Mouse (Mus musculus) erythroblast, embryonic 14.5 days (primary cell): ENCODE data around the gene Olfr671. TPM values are rescaled to one million over a fixed set of nuclear protein-coding genes. Genes with fewer than 3 reads are reported as not detected.
"Not testable (repeated sequence)": the region's sequence is repeated elsewhere in the genome, so short reads cannot be mapped to it uniquely, and the experiment has no call there.

Experiments used
- H3K27me3 ChIP-seq: 2 replicates; pipeline ENCODE4 v1.6.1; 2012; ENCODE audit warnings: inconsistent platforms; ENCODE audit not compliant: control insufficient read depth
- H3K36me3 ChIP-seq: 2 replicates; pipeline ENCODE4 v1.6.1; 2012; ENCODE audit warnings: mild to moderate bottlenecking, inconsistent platforms; ENCODE audit not compliant: control insufficient read depth
- H3K4me1 ChIP-seq: 2 replicates; pipeline ENCODE4 v1.6.1; 2012; ENCODE audit warnings: inconsistent platforms; ENCODE audit not compliant: control insufficient read depth
- H3K4me3 ChIP-seq: replicated peaks from 2 replicates; pipeline ENCODE3; 2012; ENCODE audit warnings: moderate library complexity, mild to moderate bottlenecking, inconsistent platforms
- H3K9me3 ChIP-seq: 2 replicates; pipeline ENCODE4 v1.6.1; 2012; ENCODE audit warnings: low read length, inconsistent platforms, mixed read lengths; ENCODE audit not compliant: control insufficient read depth
- GATA1 ChIP-seq: IDR thresholded peaks from 2 replicates; pipeline ENCODE4 v1.6.1; 2012; ENCODE audit warnings: low read length, inconsistent platforms, mixed read lengths
- TAL1 ChIP-seq: IDR thresholded peaks from 3 replicates; pipeline ENCODE4 v1.6.1; 2012; ENCODE audit warnings: low read length, inconsistent platforms, mixed read lengths
- polyA plus RNA-seq: library from polyadenylated mRNA; stranded (reverse); fragments of >175 nt; gene quantifications from 2 replicates; pipeline ENCODE4 v1.2.3, GENCODE M21; 2012

The Olfr671 gene
- not detected in 2 replicates for polyA plus RNA-seq

DNA sequence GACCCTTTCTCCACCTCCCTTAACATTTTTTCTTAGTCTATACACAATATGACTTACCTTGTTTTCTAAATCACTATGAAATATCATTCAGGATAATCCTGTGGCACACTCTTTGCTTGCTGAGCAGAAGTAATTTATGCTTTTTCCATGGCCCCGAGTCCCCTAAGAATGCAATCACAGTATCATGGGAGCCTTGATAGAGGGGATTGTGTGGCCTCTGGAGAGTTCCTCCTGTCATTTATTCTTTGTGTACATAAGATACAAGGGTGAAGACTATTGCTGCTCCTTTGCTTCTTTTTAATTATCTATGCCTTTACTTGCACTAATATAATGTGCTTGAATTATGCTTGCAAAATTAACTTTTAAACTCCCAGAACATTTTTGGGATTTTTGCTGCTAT lies at the start of gene Olfr671:
TSS of gene Olfr671 (minus strand) at position 101 of the 400 bp plus-strand sequence.
- H3K4me3 ChIP-seq, result no peak within 1 kb of the TSS
- TF ChIP-seq GATA1 (no peak), TAL1 (no peak)
- no peaks in the 10 kb centered on the region for H3K36me3 ChIP-seq
- H3K4me1 ChIP-seq, result no peaks in the 10 kb centered on the region
- peaks cover 3% of the 10 kb centered on the region for H3K9me3 ChIP-seq
- H3K27me3 ChIP-seq, result no peaks in the 10 kb centered on the region

DNA sequence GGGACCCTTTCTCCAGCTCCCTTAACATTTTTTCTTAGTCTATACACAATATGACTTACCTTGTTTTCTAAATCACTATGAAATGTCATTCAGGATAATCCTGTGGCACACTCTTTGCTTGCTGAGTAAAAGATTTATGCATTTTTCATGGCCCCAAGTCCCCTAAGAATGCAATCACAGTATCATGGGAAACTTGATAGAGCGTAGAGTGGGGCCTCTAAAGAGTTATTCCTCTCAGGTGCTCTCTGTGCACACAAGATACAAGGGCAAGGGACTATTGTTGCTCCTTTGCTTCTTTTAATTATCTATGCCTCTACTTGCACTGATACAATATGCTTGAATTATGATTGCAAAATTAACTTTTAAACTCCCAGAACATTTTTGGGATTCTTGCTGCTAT lies 49.4 kb upstream of the Olfr671 start, which contains the start of gene Olfr675:
TSS of gene Olfr675 (minus strand) at position 101 of the 400 bp plus-strand sequence.
- TF ChIP-seq GATA1 (no peak), TAL1 (no peak)
- Histone ChIP-seq H3K9me3 (no peaks in the 10 kb centered on the region), H3K36me3 (no peaks in the 10 kb centered on the region), H3K27me3 (no peaks in the 10 kb centered on the region), H3K4me3 (no peak within 1 kb of the TSS), H3K4me1 (no peaks in the 10 kb centered on the region)

DNA sequence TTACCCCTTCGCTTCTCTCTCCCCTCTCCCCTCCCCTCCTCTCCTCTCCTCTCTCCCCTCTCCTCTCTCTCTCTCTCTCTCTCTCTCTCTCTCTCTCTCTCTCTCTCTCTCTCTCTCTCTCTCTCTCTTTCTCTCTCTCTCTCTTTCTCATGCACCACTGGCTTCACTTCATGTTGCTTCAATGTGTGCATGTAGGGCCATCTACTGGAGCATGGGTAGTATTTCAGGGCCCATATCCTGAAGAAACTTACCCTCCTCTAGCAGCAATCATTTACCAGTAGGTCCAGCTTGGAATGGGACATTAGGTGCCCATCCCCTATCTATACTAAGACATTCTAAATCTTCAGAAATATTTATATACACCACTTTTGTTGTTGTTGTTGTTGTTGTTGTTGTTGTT lies 43.6 kb upstream of the Olfr671 start:
- no peaks in the 10 kb centered on the region for H3K27me3 ChIP-seq
- no peaks in the 10 kb centered on the region for H3K4me1 ChIP-seq
- H3K9me3 ChIP-seq, result no peaks in the 10 kb centered on the region
- H3K4me3 ChIP-seq, result no peak overlapping the region
- no peaks in the 10 kb centered on the region for H3K36me3 ChIP-seq
- no peak for TF ChIP-seq GATA1
- TF ChIP-seq TAL1, result no peak

DNA sequence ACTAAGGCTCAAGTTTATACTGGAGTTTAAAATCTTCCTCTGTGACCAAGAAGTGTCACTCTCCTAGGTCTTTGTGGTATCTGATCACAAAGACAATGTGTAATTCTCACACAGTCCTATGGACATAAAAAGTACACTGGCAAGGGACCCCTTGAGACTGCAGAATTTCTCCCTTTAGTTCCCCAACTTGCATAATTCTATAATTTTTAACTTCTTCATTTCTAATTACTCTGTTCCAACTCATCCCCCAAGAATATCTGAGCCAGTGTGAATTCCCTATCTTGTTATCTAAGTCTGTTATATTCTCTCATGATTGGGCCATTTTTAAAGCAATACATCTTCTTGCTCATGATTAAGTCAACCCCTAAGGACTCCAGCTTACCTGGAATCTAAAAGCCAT lies 23.0 kb upstream of the Olfr671 start, which contains the start of gene Olfr672:
TSS of gene Olfr672 (minus strand) at position 101 of the 400 bp plus-strand sequence.
- no peaks in the 10 kb centered on the region for H3K27me3 ChIP-seq
- TF ChIP-seq GATA1 (no peak), TAL1 (no peak)
- H3K9me3 ChIP-seq, result no peaks in the 10 kb centered on the region
- H3K4me3 ChIP-seq, result no peak within 1 kb of the TSS
- no peaks in the 10 kb centered on the region for H3K36me3 ChIP-seq
- no peaks in the 10 kb centered on the region for H3K4me1 ChIP-seq

GRCm38 (mm10) chr7:104972507-104972906 lies 6.4 kb downstream of the Olfr671 start:
- not testable (repeated sequence) for H3K4me1 ChIP-seq, H3K27me3 ChIP-seq, H3K4me3 ChIP-seq, H3K9me3 ChIP-seq, H3K36me3 ChIP-seq

- Histone ChIP-seq H3K27me3 (no peaks in the 10 kb centered on the region), H3K4me3 (no peak within 1 kb of the TSS), H3K36me3 (no peaks in the 10 kb centered on the region), H3K4me1 (no peaks in the 10 kb centered on the region), H3K9me3 (no peaks in the 10 kb centered on the region)
- TF ChIP-seq TAL1 (no peak), GATA1 (no peak)
Observed at GRCm38 (mm10) chr7:104962520-104962919, 16.4 kb downstream of the Olfr671 start, which contains the start of gene Olfr670. Gene Olfr670, minus strand, starts transcription at chr7:104962620.

- H3K9me3 ChIP-seq, H3K4me1 ChIP-seq, H3K27me3 ChIP-seq, H3K4me3 ChIP-seq, H3K36me3 ChIP-seq: not testable (repeated sequence)
Observed at GRCm38 (mm10) chr7:104950234-104950633, 28.7 kb downstream of the Olfr671 start.

DNA sequence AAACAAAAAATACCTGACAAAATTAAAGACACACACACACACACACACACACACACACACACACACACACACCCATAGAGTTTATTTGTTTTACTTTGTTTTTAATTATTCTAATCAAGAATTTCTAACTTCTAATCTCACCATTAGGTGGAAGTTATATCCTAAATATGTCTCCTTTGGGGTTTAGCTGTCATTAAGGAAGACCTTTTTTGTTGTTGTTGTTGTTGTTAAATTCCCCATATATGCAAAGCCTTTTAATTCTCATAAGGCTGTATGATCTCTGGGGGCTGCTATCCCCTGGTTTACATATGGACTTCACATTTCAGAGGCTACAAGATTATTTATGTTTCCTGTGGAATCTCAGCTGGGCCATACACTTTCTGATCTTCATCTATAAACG lies 45.0 kb downstream of the Olfr671 start, which contains the start of gene Olfr669:
TSS of gene Olfr669 (plus strand) at position 301 of the 400 bp plus-strand sequence.
- Histone ChIP-seq H3K9me3 (peaks cover 9% of the 10 kb centered on the region), H3K27me3 (no peaks in the 10 kb centered on the region), H3K4me1 (no peaks in the 10 kb centered on the region), H3K4me3 (no peak within 1 kb of the TSS), H3K36me3 (no peaks in the 10 kb centered on the region)
- TF ChIP-seq TAL1 (no peak), GATA1 (no peak)

DNA sequence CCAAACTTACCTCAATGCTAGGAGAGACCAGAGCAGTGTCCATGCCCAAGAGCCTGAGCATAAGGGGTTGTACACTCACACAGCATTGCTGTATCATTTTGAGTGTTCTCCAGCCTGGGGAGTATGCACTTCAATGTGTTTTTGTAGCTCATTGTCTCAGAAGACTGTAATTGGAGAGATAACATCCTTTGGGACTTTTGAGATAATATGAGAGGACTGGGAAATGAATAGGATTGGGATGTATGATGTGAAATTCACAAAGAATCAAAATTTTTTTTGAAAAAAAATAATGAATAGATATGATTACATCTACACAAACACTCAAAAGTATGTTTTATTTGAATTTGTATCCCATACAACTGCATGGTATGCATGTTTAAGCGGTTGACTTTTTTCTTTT lies 51.0 kb downstream of the Olfr671 start, which contains the start of gene Olfr668:
TSS of gene Olfr668 (minus strand) at position 101 of the 400 bp plus-strand sequence.
- no peaks in the 10 kb centered on the region for H3K27me3 ChIP-seq
- no peak for TF ChIP-seq GATA1
- no peak for TF ChIP-seq TAL1
- no peaks in the 10 kb centered on the region for H3K36me3 ChIP-seq
- no peak within 1 kb of the TSS for H3K4me3 ChIP-seq
- H3K4me1 ChIP-seq, result no peaks in the 10 kb centered on the region
- peaks cover 4% of the 10 kb centered on the region; the same call in 1 of the 2 replicates for H3K9me3 ChIP-seq

Other genes with a start within 250 kb of the Olfr671 start
- not detected in 2 replicates for gene Usp17le, start 201.7 kb downstream of the Olfr671 start, polyA plus RNA-seq
- not detected in 2 replicates for gene Usp17lb, start 136.5 kb downstream of the Olfr671 start, polyA plus RNA-seq
- not detected in 2 replicates for gene Usp17la, start 122.1 kb downstream of the Olfr671 start, polyA plus RNA-seq
- gene Olfr665, start 101.1 kb downstream of the Olfr671 start, polyA plus RNA-seq, result not detected in 2 replicates
- not detected in 2 replicates for gene Olfr666, start 83.2 kb downstream of the Olfr671 start, polyA plus RNA-seq
- gene Olfr667, start 57.6 kb downstream of the Olfr671 start, polyA plus RNA-seq, result not detected in 2 replicates
- gene Olfr668, start 51.1 kb downstream of the Olfr671 start, polyA plus RNA-seq, result not detected in 2 replicates
- gene Olfr669, start 44.9 kb downstream of the Olfr671 start, polyA plus RNA-seq, result not detected in 2 replicates
- gene Olfr670, start 16.5 kb downstream of the Olfr671 start, polyA plus RNA-seq, result not detected in 2 replicates
- gene Olfr672, start 22.9 kb upstream of the Olfr671 start, polyA plus RNA-seq, result not detected in 2 replicates
- gene Olfr675, start 49.3 kb upstream of the Olfr671 start, polyA plus RNA-seq, result not detected in 2 replicates
- gene Olfr676, start 53.6 kb upstream of the Olfr671 start, polyA plus RNA-seq, result not detected in 2 replicates
- gene Olfr677, start 72.2 kb upstream of the Olfr671 start, polyA plus RNA-seq, result not detected in 2 replicates
- gene Olfr678, start 85.3 kb upstream of the Olfr671 start, polyA plus RNA-seq, result not detected in 2 replicates
- 0.01 and 0.02 TPM in 2 replicates for gene Olfr679, start 102.1 kb upstream of the Olfr671 start, polyA plus RNA-seq
- gene Olfr680-ps1, start 113.7 kb upstream of the Olfr671 start, polyA plus RNA-seq, result not detected in 2 replicates
- gene Olfr681, start 137.7 kb upstream of the Olfr671 start, polyA plus RNA-seq, result not detected in 2 replicates
- gene Olfr683, start 167.9 kb upstream of the Olfr671 start, polyA plus RNA-seq, result not detected in 2 replicates
- gene Olfr684, start 184.5 kb upstream of the Olfr671 start, polyA plus RNA-seq, result not detected in 2 replicates
- not detected in 2 replicates for gene Olfr685, start 206.9 kb upstream of the Olfr671 start, polyA plus RNA-seq
- not detected in 2 replicates for gene Olfr686, start 228.4 kb upstream of the Olfr671 start, polyA plus RNA-seq